Mouse (Mus musculus): ENCODE measurements around the gene Kbtbd8. TPM values are rescaled to one million over a fixed set of nuclear protein-coding genes. Genes with fewer than 3 reads are reported as not detected.

Kbtbd8 gene
- total RNA-seq, 4 experiments from 2014 or later = 8.0 to 14.1 (median 12.2) TPM

GRCm38 (mm10) chr6:95169411-95169810 is 52.4 kb downstream of the Kbtbd8 start:
- DNase-seq (ENCODE audit: low spot score in 2 of 2) = no peak

GRCm38 (mm10) chr6:95174311-95175143 is 57.5 kb downstream of the Kbtbd8 start:
- no peak for DNase-seq (ENCODE audit: low spot score in 2 of 2)

Other genes starting within 250 kb of the Kbtbd8 start
- not detected for gene Gm10234, start 204.9 kb downstream of the Kbtbd8 start, total RNA-seq (2022)

All from left cerebral cortex, adult 8-10 months (tissue).